Mouse (Mus musculus) lung, embryonic 16.5 days (tissue): ENCODE results near the gene Ifi35. TPM values are rescaled to one million over a fixed set of nuclear protein-coding genes. Genes with fewer than 3 reads are reported as not detected.
"Not testable (repeated sequence)": the region's sequence is repeated elsewhere in the genome, so short reads cannot be mapped to it uniquely, and the experiment has no call there.

Experiments used
- ATAC-seq: fragments of 200-750 bp; cut with Nextera tagmentation; 2 replicates; pipeline ENCODE4 v1.8.0; 2017; ENCODE audit warnings: low read depth, mild to moderate bottlenecking, moderate library complexity
- H3K27ac ChIP-seq: fragments of 300-500 bp; sonication (generic); 2 replicates; pipeline ENCODE4 v1.5.1; 2014; ENCODE audit warnings: mild to moderate bottlenecking, control low read depth, low read length
- H3K27me3 ChIP-seq: fragments of 300-500 bp; sonication (generic); 2 replicates; pipeline ENCODE4 v1.6.1; 2014; ENCODE audit warnings: low read depth, low read length, mixed read lengths; ENCODE audit not compliant: control insufficient read depth, insufficient read depth
- H3K36me3 ChIP-seq: fragments of 300-500 bp; sonication (generic); 2 replicates; pipeline ENCODE4 v1.6.1; 2014; ENCODE audit warnings: low read length; ENCODE audit not compliant: control insufficient read depth, insufficient read depth
- H3K4me1 ChIP-seq: fragments of 300-500 bp; sonication (generic); replicated peaks from 2 replicates; pipeline ENCODE4 v1.6.1; 2014; ENCODE audit warnings: low read length, mixed read lengths; ENCODE audit not compliant: control insufficient read depth, insufficient read depth
- H3K4me2 ChIP-seq: fragments of 300-500 bp; sonication (generic); 2 replicates; pipeline ENCODE4 v1.6.1; 2014; ENCODE audit warnings: low read depth, low read length, control low read depth
- H3K4me3 ChIP-seq: fragments of 300-500 bp; sonication (generic); 2 replicates; pipeline ENCODE4 v1.5.1; 2014; ENCODE audit warnings: mild to moderate bottlenecking, low read length, control low read depth
- H3K9ac ChIP-seq: fragments of 300-500 bp; sonication (generic); 2 replicates; pipeline ENCODE4 v1.6.1; 2014; ENCODE audit warnings: low read length, control low read depth
- H3K9me3 ChIP-seq: fragments of 300-500 bp; sonication (generic); 2 replicates; pipeline ENCODE4 v1.6.1; 2016; ENCODE audit warnings: low read length; ENCODE audit not compliant: control insufficient read depth
- WGBS: fragments of 180-500 bp; shearing (Covaris S2); extraction: QIAGEN DNeasy Blood & Tissue Kit; methylation state at CpG from one replicate; pipeline ENCODE4 v1.1.7; 2014; 5-methylcytosine and 5-hydroxymethylcytosine counted together
- polyA plus RNA-seq: library from polyadenylated mRNA; unstranded; fragments of >200 nt; fragmentation: Nextera tagmentation; extraction: Ambion mirVana; gene quantifications from 2 replicates; pipeline ENCODE4 v1.2.1, GENCODE M21; 2015

Ifi35 gene
- polyA plus RNA-seq, 1 experiment from 2014 or later, result 27.3 TPM

DNA sequence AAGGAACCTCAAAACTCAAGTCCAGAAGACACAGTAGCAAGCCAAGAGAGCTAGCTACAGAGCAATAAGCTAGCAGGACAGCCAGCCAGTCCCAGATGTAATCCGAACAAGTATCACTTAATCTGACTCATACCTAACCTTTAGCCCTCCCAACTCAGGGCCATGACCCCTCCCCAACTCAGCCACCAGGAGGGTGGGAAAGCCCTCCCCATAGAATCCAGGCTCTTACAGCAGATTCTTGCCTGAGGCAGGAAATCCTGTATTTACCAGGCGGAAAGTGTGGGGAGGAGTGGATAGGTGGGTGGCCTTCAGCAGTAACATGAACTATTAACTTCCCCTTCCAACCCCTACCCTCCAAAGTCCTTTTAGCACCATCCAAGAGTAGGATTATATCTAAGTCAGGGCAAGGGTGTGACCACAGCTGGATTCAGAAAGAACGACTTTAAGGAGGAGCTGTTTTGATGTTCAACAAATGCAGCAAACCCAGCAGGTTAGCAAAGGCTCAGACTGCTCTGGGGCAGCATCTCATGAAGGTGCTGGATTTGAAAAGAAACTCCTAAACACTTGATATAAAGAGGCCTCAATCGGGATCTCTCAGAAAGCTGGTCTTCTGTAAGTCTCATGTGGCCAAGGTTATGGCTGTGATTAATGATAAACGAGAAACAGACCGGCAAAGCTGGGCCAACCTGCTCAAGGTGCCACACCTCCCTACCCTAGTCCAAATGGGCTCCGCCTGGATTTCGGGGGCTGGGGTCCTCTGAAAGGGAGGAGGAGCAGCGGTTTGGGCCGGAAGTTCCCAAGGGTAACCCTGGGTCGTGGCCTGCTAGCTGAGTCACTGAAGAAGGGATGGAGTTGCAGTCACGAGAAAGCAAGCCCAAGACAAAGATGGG is 16.2 kb downstream of the Ifi35 start, which contains the start of gene Rnd2:
Gene Rnd2, plus strand, starts transcription at position 789 of the 890 bp plus-strand sequence.
- Histone ChIP-seq H3K4me1 (peaks cover 32% of the 10 kb centered on the region), H3K9ac (peak within 1 kb of the TSS; percentile 84), H3K36me3 (0 out of 2 replicates have a peak, but pooled peaks cover 4% of the 10 kb centered on the region), H3K27ac (peak within 1 kb of the TSS; percentile 89), H3K4me2 (peak within 1 kb of the TSS; percentile 95), H3K27me3 (no peaks in the 10 kb centered on the region; the same call in 1 of the 2 replicates), H3K4me3 (peak within 1 kb of the TSS; percentile 81), H3K9me3 (no peaks in the 10 kb centered on the region)
- WGBS, result 12% methylated on average over 12 of the region's 12 CpGs
- peak; percentile 3; the same call in 1 of the 2 replicates for ATAC-seq

DNA sequence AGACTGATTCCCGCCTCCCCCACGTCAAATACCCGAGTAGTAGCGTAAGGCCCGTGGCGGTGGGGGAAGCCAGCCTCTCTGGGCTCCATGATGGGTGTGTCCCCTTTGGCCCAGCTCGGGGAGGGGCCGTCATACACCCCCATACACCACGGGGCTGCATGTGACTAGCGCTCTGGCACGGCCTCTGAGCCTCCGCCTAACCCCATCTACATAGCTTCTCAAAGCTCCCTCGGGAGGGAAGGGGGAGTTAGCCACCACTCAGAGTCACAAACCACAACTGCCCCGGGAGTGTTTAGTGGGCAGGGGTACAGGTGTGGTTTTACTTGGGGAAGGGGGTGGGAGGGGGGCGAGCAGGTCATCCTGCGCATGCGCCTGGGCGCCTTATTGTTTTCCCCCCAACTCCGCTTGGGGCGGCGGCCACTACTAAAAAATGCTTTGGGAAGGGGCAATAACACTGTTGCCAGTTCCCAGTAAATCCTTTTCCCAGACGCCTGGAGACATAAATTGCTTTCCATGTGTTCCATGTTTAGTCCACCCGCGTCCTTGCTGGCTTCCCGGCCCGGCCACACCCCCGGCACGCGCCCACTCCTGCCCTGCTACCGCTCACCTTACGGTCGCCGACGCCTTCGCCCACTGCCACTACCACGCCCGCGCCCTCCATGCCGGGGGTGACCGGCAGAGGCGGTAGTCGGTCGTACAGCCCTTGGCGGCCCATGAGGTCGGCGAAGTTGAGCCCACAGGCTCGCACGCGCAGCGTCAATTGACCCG is 17.1 kb downstream of the Ifi35 start:
- 0 out of 2 replicates have a peak, but pooled peaks cover under 1% of the 10 kb centered on the region for H3K36me3 ChIP-seq
- peaks cover 32% of the 10 kb centered on the region for H3K4me1 ChIP-seq
- H3K4me3 ChIP-seq, result peak overlapping the region; percentile 81
- no peaks in the 10 kb centered on the region; the same call in 1 of the 2 replicates for H3K27me3 ChIP-seq
- H3K4me2 ChIP-seq, result peak overlapping the region; percentile 95
- peak overlapping the region; percentile 89 for H3K27ac ChIP-seq
- no peaks in the 10 kb centered on the region for H3K9me3 ChIP-seq
- H3K9ac ChIP-seq, result peak overlapping the region; percentile 84
- peak; percentile 36 for ATAC-seq
- under 1% methylated on average over 51 of the region's 51 CpGs for WGBS

DNA sequence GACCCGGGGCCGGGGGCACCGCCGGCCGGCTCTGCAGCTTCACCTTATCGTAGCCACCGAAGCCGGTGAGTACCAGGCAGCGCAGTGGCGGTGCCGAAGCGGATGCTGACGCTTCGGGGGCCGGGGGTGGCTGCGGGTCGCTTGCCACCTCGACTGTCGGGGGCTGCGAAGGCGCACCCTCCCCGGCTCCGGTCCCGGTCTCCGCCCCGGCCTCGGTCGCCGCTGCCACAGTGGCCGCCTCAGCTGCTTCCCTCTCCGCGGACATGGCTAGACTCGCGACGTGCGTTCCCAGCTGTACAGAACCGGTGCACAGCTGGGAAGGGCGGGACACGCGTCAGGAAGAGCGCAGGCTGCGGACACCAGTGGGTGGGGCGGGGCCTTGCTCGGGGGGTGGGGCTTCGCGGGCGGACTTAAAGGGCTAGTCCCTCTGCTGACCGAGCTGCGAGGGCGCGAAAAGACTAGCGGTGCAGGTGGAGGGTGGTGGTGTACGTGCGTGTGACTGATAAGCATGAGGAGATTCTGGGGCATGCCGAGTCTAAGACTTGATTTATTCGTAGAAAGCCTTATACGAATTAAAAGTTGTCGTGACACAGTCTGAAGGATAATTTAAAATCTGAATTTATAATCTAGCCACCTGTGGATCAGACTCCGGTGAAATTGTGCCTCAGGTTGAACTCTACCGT is 17.8 kb downstream of the Ifi35 start, which contains the start of gene Vat1:
Gene Vat1, minus strand, starts transcription at position 362 of the 683 bp plus-strand sequence.
- Histone ChIP-seq H3K27me3 (no peaks in the 10 kb centered on the region; the same call in 1 of the 2 replicates), H3K4me2 (peak within 1 kb of the TSS; percentile 95), H3K9me3 (no peaks in the 10 kb centered on the region), H3K27ac (peak within 1 kb of the TSS; percentile 89), H3K36me3 (no peaks in the 10 kb centered on the region), H3K4me3 (peak within 1 kb of the TSS; percentile 81), H3K9ac (peak within 1 kb of the TSS; percentile 84), H3K4me1 (peaks cover 32% of the 10 kb centered on the region)
- 2% methylated on average over 54 of the region's 60 CpGs for WGBS
- ATAC-seq, result peak; percentile 75

DNA sequence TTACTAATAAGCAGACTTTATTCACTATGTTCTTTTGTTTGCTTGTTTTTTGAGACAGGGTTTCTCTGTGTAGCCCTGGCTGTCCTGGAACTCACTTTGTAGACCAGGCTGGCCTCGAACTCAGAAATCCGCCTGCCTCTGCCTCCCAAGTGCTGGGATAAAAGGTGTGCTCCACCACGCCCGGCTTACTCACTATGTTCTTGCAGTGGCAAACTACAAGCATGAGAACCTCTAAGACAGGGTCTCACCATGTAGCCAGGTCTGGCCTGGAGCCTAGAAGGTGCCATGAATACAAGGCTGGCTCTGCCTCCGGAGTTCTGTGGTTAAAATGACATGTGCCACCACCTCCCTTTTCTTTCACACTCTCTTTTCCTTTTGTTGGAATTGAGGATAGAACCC is 18.3 kb downstream of the Ifi35 start:
- Histone ChIP-seq H3K4me3 (peak overlapping the region; percentile 81), H3K4me1 (peaks cover 32% of the 10 kb centered on the region), H3K4me2 (peak overlapping the region; percentile 95)
- not testable (repeated sequence) for ATAC-seq, H3K27me3 ChIP-seq, H3K36me3 ChIP-seq, H3K27ac ChIP-seq, H3K9me3 ChIP-seq, H3K9ac ChIP-seq
- WGBS, result 52% methylated on average over 5 of the region's 5 CpGs

DNA sequence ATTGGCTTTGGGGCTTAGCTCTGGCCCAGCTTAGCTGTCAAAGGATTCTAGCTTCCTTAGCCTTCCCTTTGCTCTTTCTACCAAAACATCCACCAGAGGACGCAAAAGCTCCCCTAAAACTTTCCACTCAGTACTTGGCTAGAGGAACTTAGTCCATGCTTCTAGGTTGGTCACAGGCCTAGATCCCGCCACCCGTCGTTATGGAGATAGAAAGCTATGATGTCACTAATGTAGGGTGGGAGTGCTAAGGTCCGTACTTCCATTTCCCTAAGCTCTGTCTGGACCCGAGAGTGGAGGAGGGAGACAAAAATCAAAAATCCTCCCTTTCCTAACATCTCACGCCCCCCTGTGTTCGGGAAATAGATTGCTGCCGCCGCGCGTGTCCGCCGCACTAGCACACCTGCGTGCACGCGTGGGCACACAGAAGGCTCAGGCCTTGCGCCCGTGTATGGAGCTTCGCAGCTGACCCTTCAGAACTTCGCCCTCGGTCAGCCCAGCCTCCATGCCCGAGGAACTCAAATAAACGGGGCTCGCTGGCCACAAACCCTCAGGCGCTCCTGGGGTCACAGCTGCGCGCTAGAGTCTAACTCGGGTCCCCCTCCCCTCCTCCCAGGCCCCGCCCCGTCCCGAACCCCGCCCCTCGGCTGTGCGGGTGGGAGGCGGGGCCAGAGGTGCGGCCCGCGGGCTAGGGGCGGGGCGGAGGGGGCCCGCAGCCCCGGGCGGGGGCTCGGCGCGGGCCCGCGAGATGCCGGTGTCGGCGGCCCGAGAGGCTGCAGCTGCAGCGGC is 19.5 kb downstream of the Ifi35 start:
- no peaks in the 10 kb centered on the region; the same call in 1 of the 2 replicates for H3K27me3 ChIP-seq
- peak; percentile 80 for ATAC-seq
- no peak overlapping the region; the same call in none of the 2 replicates for H3K27ac ChIP-seq
- no peaks in the 10 kb centered on the region for H3K36me3 ChIP-seq
- peak overlapping the region; percentile 98 for H3K4me2 ChIP-seq
- H3K9ac ChIP-seq, result peak overlapping the region; percentile 75
- peak overlapping the region; percentile 81 for H3K4me3 ChIP-seq
- under 1% methylated on average over 38 of the region's 54 CpGs for WGBS
- H3K4me1 ChIP-seq, result peaks cover 29% of the 10 kb centered on the region
- H3K9me3 ChIP-seq, result no peaks in the 10 kb centered on the region

DNA sequence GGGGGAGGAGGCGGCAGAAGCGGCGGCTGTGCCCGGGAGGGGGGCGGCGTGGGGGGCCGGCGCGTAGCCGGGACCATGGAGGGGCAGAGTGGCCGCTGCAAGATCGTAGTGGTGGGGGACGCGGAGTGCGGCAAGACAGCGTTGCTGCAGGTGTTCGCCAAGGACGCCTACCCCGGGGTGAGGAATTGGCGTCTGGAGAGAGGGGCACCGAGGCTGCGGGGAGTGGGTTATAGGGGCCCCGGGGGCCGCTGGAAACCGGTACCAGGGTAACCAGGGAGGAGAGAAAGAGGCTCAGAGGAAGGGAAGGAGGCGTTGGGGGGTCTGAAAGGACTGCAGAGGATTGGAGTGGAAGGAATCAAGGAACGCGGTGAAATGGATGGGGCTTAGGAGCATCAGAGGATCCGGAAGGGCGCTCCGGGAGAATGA is 20.1 kb downstream of the Ifi35 start:
- H3K4me1 ChIP-seq, result peaks cover 26% of the 10 kb centered on the region
- peak overlapping the region; percentile 98 for H3K4me2 ChIP-seq
- H3K9me3 ChIP-seq, result no peaks in the 10 kb centered on the region
- peak overlapping the region; percentile 75 for H3K9ac ChIP-seq
- peak overlapping the region; percentile 81 for H3K4me3 ChIP-seq
- peak; percentile 10 for ATAC-seq
- H3K36me3 ChIP-seq, result no peaks in the 10 kb centered on the region
- under 1% methylated on average over 27 of the region's 31 CpGs for WGBS
- no peaks in the 10 kb centered on the region; the same call in 1 of the 2 replicates for H3K27me3 ChIP-seq
- no peak overlapping the region for H3K27ac ChIP-seq

DNA sequence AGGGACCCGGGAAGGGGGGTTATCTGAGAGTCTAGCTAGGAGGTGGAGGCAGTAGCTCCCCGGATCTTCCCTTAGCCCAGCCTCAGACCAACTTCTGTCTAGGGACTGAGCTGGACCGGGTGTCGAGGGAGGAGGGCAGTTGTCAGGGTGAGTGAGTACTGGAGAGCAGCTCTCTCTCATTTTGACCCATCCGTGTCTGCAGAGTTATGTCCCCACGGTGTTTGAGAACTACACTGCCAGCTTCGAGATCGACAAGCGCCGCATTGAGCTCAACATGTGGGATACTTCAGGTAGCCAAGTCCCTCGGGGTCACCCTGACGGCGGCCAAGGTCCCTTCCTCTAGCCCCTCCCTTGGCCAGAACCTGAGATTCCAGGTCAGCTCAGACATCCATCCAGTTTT is 20.5 kb downstream of the Ifi35 start:
- Histone ChIP-seq H3K9me3 (no peaks in the 10 kb centered on the region), H3K36me3 (no peaks in the 10 kb centered on the region), H3K4me3 (peak overlapping the region; percentile 81), H3K4me1 (peaks cover 22% of the 10 kb centered on the region), H3K9ac (peak overlapping the region; percentile 75), H3K27me3 (no peaks in the 10 kb centered on the region; the same call in 1 of the 2 replicates), H3K27ac (no peak overlapping the region), H3K4me2 (peak overlapping the region; percentile 98)
- ATAC-seq, result no peak
- 7% methylated on average over 13 of the region's 13 CpGs for WGBS

DNA sequence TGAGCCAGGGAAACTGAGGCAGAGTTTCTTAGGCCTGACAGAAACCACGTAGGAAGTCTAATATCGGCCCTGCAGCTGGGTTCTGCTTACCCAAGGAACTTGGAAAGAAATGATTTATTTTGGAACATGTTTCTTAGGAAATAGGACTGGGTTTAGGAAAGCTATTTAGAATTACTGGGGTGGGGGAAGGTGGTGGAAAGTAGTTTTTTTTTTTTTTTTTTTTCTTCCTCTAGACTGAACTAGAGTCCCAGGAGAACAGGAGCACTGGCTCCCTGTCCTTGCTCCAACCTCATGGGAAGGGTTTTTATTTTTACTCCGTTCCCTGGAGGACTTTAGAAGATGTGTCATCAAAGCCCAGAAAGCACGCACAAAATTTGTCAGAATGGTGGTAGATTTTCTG is 20.9 kb downstream of the Ifi35 start:
- Histone ChIP-seq H3K9me3 (no peaks in the 10 kb centered on the region), H3K36me3 (no peaks in the 10 kb centered on the region), H3K9ac (no peak overlapping the region; the same call in 1 of the 2 replicates), H3K4me2 (peak overlapping the region; percentile 98), H3K4me1 (peaks cover 19% of the 10 kb centered on the region), H3K4me3 (peak overlapping the region; percentile 81), H3K27me3 (no peaks in the 10 kb centered on the region; the same call in 1 of the 2 replicates), H3K27ac (no peak overlapping the region)
- ATAC-seq, result no peak
- WGBS, result 55% methylated on average over 4 of the region's 4 CpGs
